12 mouse cellular contexts compared by ENCODE assay signal in the genomic region with DNA sequence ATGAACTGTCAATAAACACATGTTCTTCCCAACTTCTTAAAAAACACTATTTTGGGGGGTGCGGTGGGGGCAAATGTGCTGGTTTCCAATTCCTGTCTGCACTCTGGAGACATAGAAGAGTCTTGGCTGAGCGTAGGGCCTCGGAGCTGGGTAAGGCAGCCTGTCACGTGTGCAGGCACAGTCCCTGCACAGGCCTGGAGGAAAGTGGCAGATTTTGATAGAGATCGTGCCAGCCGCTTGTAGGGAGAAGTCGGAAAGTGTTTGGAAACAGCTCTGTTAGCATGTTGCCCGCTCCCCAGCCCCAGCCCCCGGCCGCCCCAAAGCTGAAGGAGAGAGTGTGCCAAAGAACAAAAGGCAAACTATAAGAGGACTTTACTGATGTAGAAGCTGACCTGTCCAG.
A peak's percentile ranks its signal among the peaks of the same experiment; 100 is the strongest.
DNase-seq lines count a peak whose midpoint lies in the region; ATAC-seq and TF ChIP-seq lines count a peak whose summit lies in the region.
"Had no signal": no experiment of that assay in that cellular context is flagged by ENCODE, and none has a peak within 500 bp of the region (broad histone marks: within the 10 kb centered on the region; RNA-seq: fewer than 3 reads in every experiment).

No protein-coding gene starts in this region.

- TF ChIP-seq CTCF in forebrain, postnatal 0 days (IDR thresholded peaks at IDR 0.05; ENCODE audit: low read depth) = no peak

- H3K9ac ChIP-seq in forebrain, postnatal 0 days = no peak overlapping the region
- H3K9ac ChIP-seq in midbrain, embryonic 12.5 days (replicated peaks) = no peak overlapping the region; the same call in 1 of the 2 replicates
- H3K9ac ChIP-seq in intestine, embryonic 16.5 days (ENCODE audit: low read depth, low read length) = no peak overlapping the region

- H3K36me3 ChIP-seq in forebrain, postnatal 0 days (ENCODE audit: insufficient read depth) = no peaks in the 10 kb centered on the region
- no peaks in the 10 kb centered on the region for H3K36me3 ChIP-seq in midbrain, embryonic 12.5 days
- no peaks in the 10 kb centered on the region for H3K36me3 ChIP-seq in intestine, embryonic 16.5 days (ENCODE audit: control insufficient read depth, insufficient read depth, low read length)

- H3K9me3 ChIP-seq in forebrain, postnatal 0 days (ENCODE audit: low read length) = no peaks in the 10 kb centered on the region
- H3K9me3 ChIP-seq in midbrain, embryonic 12.5 days = no peaks in the 10 kb centered on the region
- no peaks in the 10 kb centered on the region for H3K9me3 ChIP-seq in intestine, embryonic 16.5 days (ENCODE audit: control insufficient read depth, low read length)

- no peak overlapping the region for H3K27ac ChIP-seq in forebrain, postnatal 0 days (ENCODE audit: low read depth, low read length)
- peak overlapping the region; percentile 50 for H3K27ac ChIP-seq in midbrain, embryonic 12.5 days (replicated peaks)
- H3K27ac ChIP-seq in intestine, embryonic 16.5 days (ENCODE audit: low read length) = no peak overlapping the region
- H3K27ac ChIP-seq: heart, adult 2 months had no signal

- peaks cover 22% of the 10 kb centered on the region for H3K27me3 ChIP-seq in forebrain, postnatal 0 days (ENCODE audit: insufficient read depth, low read length)
- no peaks in the 10 kb centered on the region for H3K27me3 ChIP-seq in midbrain, embryonic 12.5 days
- 0 out of 2 replicates have a peak, but pooled peaks cover 2% of the 10 kb centered on the region for H3K27me3 ChIP-seq in intestine, embryonic 16.5 days (replicated peaks; ENCODE audit: control insufficient read depth, insufficient read depth, low read length)

- WGBS in forebrain, postnatal 0 days = 20% methylated on average over 10 of the region's 10 CpGs
- WGBS in midbrain, embryonic 12.5 days = 33% methylated on average over 10 of the region's 10 CpGs
- 39% methylated on average over 10 of the region's 10 CpGs for WGBS in intestine, embryonic 16.5 days

- H3K4me1 ChIP-seq in forebrain, postnatal 0 days (ENCODE audit: insufficient read depth) = no peaks in the 10 kb centered on the region
- H3K4me1 ChIP-seq in midbrain, embryonic 12.5 days = peaks cover 24% of the 10 kb centered on the region
- H3K4me1 ChIP-seq in intestine, embryonic 16.5 days (ENCODE audit: control insufficient read depth, insufficient read depth, low read length) = no peaks in the 10 kb centered on the region

- ATAC-seq in forebrain, postnatal 0 days = peak; percentile 77
- peak; percentile 38; the same call in 1 of the 2 replicates for ATAC-seq in midbrain, embryonic 12.5 days (ENCODE audit: low FRiP score, low read depth)
- no peak for ATAC-seq in intestine, embryonic 16.5 days
- no peak for ATAC-seq in erythroid progenitor cell, adult 5-6 weeks (replicated peaks; ENCODE audit: low FRiP score, poor library complexity, severe bottlenecking)

- no peak overlapping the region for H3K4me3 ChIP-seq in forebrain, postnatal 0 days (ENCODE audit: low read depth, low read length)
- H3K4me3 ChIP-seq in midbrain, embryonic 12.5 days = no peak overlapping the region
- no peak overlapping the region for H3K4me3 ChIP-seq in intestine, embryonic 16.5 days (ENCODE audit: low read length)
- H3K4me3 ChIP-seq: heart, adult 2 months had no signal

- DNase-seq in adrenal gland, postnatal 10 days = peak; percentile 43
- no peak for DNase-seq in adrenal gland, adult 18-20 months (ENCODE audit: low spot score in 2 of 2)
- peak; percentile 38 for DNase-seq in cerebellum, adult 9-11 months
- peak; percentile 37 for DNase-seq in forebrain, postnatal 0 days
- DNase-seq in urinary bladder, postnatal 10 days (ENCODE audit: low spot score) = no peak
- DNase-seq: lung, postnatal 10 days; retina, postnatal 1 day; thymus, postnatal 4 days had no signal

- no peak overlapping the region for H3K4me2 ChIP-seq in forebrain, postnatal 0 days (ENCODE audit: low read depth)
- H3K4me2 ChIP-seq in midbrain, embryonic 12.5 days (replicated peaks) = 0 out of 2 replicates have a peak overlapping the region, but pooled peaks have one; percentile 2
- H3K4me2 ChIP-seq in intestine, embryonic 16.5 days (ENCODE audit: low read depth, low read length) = no peak overlapping the region

Comparison
In these comparisons a context has a peak if more than half of its experiments do, and no peak if none do; other contexts are left out.
1. DNase-seq: peak in adrenal gland, postnatal 10 days (single experiment), cerebellum, adult 9-11 months (single experiment) and forebrain, postnatal 0 days (single experiment); none in adrenal gland, adult 18-20 months (0 of 2) and urinary bladder, postnatal 10 days (single experiment).
2. ATAC-seq: peak in forebrain, postnatal 0 days (single experiment) and midbrain, embryonic 12.5 days (single experiment); none in intestine, embryonic 16.5 days (single experiment) and erythroid progenitor cell, adult 5-6 weeks (single experiment).